Mouse (Mus musculus) frontal cortex, postnatal 10 days (tissue): ENCODE measurements around the gene Tmem251.

ENCODE experiments used
- DNase-seq, 2 experiments: peaks; one replicate each; pipeline ENCODE4 v3.0.0; 2022; ENCODE audit warnings: low spot score in 2 of 2, mixed read lengths in 1 of 2

Tmem251 gene

GRCm38 (mm10) chr12:102757055-102757688 lies 13.6 kb downstream of the Tmem251 start:
- no peak for DNase-seq

GRCm38 (mm10) chr12:102757689-102758402 lies 14.3 kb downstream of the Tmem251 start, which contains the start of the genes Gm28051, Gon7 and Ubr7:
TSS of gene Gm28051 (minus strand) at chr12:102757765.
TSS of gene Gon7 (minus strand) at chr12:102757803.
TSS of gene Ubr7 (plus strand) at chr12:102757967.
- peak; percentile 95 to 96 for DNase-seq

GRCm38 (mm10) chr12:102758403-102758756 lies 14.8 kb downstream of the Tmem251 start, which contains the start of gene Gm20604:
TSS of gene Gm20604 (minus strand) at chr12:102758672.
- no peak for DNase-seq

- no peak for DNase-seq
Measured at GRCm38 (mm10) chr12:102758936-102759335, 15.4 kb downstream of the Tmem251 start.

GRCm38 (mm10) chr12:102761668-102762067 lies 18.1 kb downstream of the Tmem251 start:
- no peak for DNase-seq

GRCm38 (mm10) chr12:102763696-102764095 lies 20.1 kb downstream of the Tmem251 start:
- DNase-seq: no peak

- no peak for DNase-seq
Measured at GRCm38 (mm10) chr12:102769000-102769399, 25.4 kb downstream of the Tmem251 start.

GRCm38 (mm10) chr12:102771601-102772000 lies 28.0 kb downstream of the Tmem251 start:
- no peak for DNase-seq

GRCm38 (mm10) chr12:102772676-102773075 lies 29.1 kb downstream of the Tmem251 start:
- no peak for DNase-seq

GRCm38 (mm10) chr12:102776035-102776434 lies 32.5 kb downstream of the Tmem251 start:
- DNase-seq: no peak

- no peak for DNase-seq
Measured at GRCm38 (mm10) chr12:102778151-102778550, 34.6 kb downstream of the Tmem251 start.

GRCm38 (mm10) chr12:102779452-102779851 lies 35.9 kb downstream of the Tmem251 start:
- no peak for DNase-seq

- DNase-seq: no peak
Measured at GRCm38 (mm10) chr12:102782841-102783240, 39.3 kb downstream of the Tmem251 start.

GRCm38 (mm10) chr12:102784899-102785592 lies 41.5 kb downstream of the Tmem251 start:
- DNase-seq: no peak

- no peak for DNase-seq
Measured at GRCm38 (mm10) chr12:102785593-102785985, 42.0 kb downstream of the Tmem251 start.

GRCm38 (mm10) chr12:102787927-102788326 lies 44.4 kb downstream of the Tmem251 start:
- no peak for DNase-seq
